Mouse (Mus musculus): ENCODE data around the gene Mrpl45.

GRCm38 (mm10) chr11:97336238-97336637 lies 20.7 kb downstream of the Mrpl45 start:
- TF ChIP-seq CTCF (conservative IDR thresholded peaks at IDR 0.05; ENCODE audit: low read length) (no peak), POU5F1 (IDR thresholded peaks at IDR 0.05; ENCODE audit: borderline replicate concordance, low read length) (no peak), NANOG (IDR thresholded peaks at IDR 0.05; ENCODE audit: borderline replicate concordance, low read length) (no peak)
